In genomic region chr4:40868554-40869232, GRCm38 (mm10) we compare ENCODE assay signal across 8 mouse cellular contexts. TPM values are rescaled to one million over a fixed set of nuclear protein-coding genes. Genes with fewer than 3 reads are reported as not detected.
DNase-seq lines count a peak whose midpoint lies in the region; ATAC-seq lines count a peak whose summit lies in the region.

No protein-coding gene starts in this region.

- H3K9me3 ChIP-seq in limb, embryonic 13.5 days, result no peaks in the 10 kb centered on the region
- no peaks in the 10 kb centered on the region for H3K9me3 ChIP-seq in stomach, embryonic 16.5 days (replicated peaks; ENCODE audit: control insufficient read depth, low read length)
- no peaks in the 10 kb centered on the region for H3K9me3 ChIP-seq in midbrain, embryonic 10.5 days (replicated peaks)

- peak overlapping the region; percentile 41 for H3K4me2 ChIP-seq in limb, embryonic 13.5 days (replicated peaks)
- H3K4me2 ChIP-seq in stomach, embryonic 16.5 days (ENCODE audit: low read depth, low read length), result no peak overlapping the region

- peak; percentile 85 for ATAC-seq in limb, embryonic 13.5 days (ENCODE audit: low FRiP score, low read depth)
- ATAC-seq in stomach, embryonic 16.5 days (ENCODE audit: insufficient read depth, low FRiP score), result peak; percentile 63; the same call in 1 of the 2 replicates

- WGBS in limb, embryonic 13.5 days, result 32% methylated on average over 13 of the region's 13 CpGs
- WGBS in stomach, embryonic 16.5 days, result 51% methylated on average over 13 of the region's 13 CpGs
- WGBS in midbrain, embryonic 10.5 days, result 81% methylated on average over 13 of the region's 13 CpGs

- no peaks in the 10 kb centered on the region for H3K36me3 ChIP-seq in limb, embryonic 13.5 days
- no peaks in the 10 kb centered on the region for H3K36me3 ChIP-seq in stomach, embryonic 16.5 days (ENCODE audit: control insufficient read depth, insufficient read depth, low read length)
- H3K36me3 ChIP-seq in midbrain, embryonic 10.5 days, result no peaks in the 10 kb centered on the region

- no peak overlapping the region for H3K4me3 ChIP-seq in limb, embryonic 13.5 days
- no peak overlapping the region for H3K4me3 ChIP-seq in stomach, embryonic 16.5 days (replicated peaks; ENCODE audit: low read length)
- H3K4me3 ChIP-seq in midbrain, embryonic 10.5 days, result no peak overlapping the region

- peak overlapping the region; percentile 79 for H3K27ac ChIP-seq in limb, embryonic 13.5 days
- H3K27ac ChIP-seq in stomach, embryonic 16.5 days (ENCODE audit: low read length), result peak overlapping the region; percentile 61
- H3K27ac ChIP-seq in midbrain, embryonic 10.5 days (replicated peaks), result no peak overlapping the region

- 0 out of 2 replicates have a peak overlapping the region, but pooled peaks have one; percentile 4 for H3K9ac ChIP-seq in limb, embryonic 13.5 days
- no peak overlapping the region for H3K9ac ChIP-seq in stomach, embryonic 16.5 days (ENCODE audit: low read length)

- H3K4me1 ChIP-seq in limb, embryonic 13.5 days, result peaks cover 30% of the 10 kb centered on the region
- H3K4me1 ChIP-seq in stomach, embryonic 16.5 days (ENCODE audit: control insufficient read depth, insufficient read depth, low read length), result peaks cover 13% of the 10 kb centered on the region
- H3K4me1 ChIP-seq in midbrain, embryonic 10.5 days, result peaks cover under 1% of the 10 kb centered on the region; the same call in 1 of the 2 replicates

- no peaks in the 10 kb centered on the region for H3K27me3 ChIP-seq in limb, embryonic 13.5 days
- H3K27me3 ChIP-seq in stomach, embryonic 16.5 days (ENCODE audit: control insufficient read depth, insufficient read depth, low read length), result no peaks in the 10 kb centered on the region
- H3K27me3 ChIP-seq in midbrain, embryonic 10.5 days (ENCODE audit: low read depth, poor library complexity, severe bottlenecking), result no peaks in the 10 kb centered on the region

- DNase-seq in adrenal gland, adult (ENCODE audit: inconsistent age in 2 of 2, low spot score in 1 of 2), result peak; percentile 83 to 96
- DNase-seq in adrenal gland, postnatal 4 days (ENCODE audit: low spot score in 2 of 2), result no peak
- peak; percentile 47 for DNase-seq in 3134 (ENCODE audit: extremely low read depth, insufficient read length, low spot score)
- peak; percentile 57 to 73 for DNase-seq in cerebellum, postnatal 25 days
- DNase-seq in heart, postnatal 4 days, result peak; percentile 88
- DNase-seq in midbrain, embryonic 10.5 days (ENCODE audit: low spot score), result no peak

RNA-seq across cellular contexts. Expression of gene B4galt1, which starts 14.9 kb away (rescaled TPM):
- 10 to 100 TPM; 90.1 to 98.1 TPM for total RNA-seq in adrenal gland, postnatal 4 days (2021)
- 10 to 100 TPM; 92.2 to 93.6 TPM for total RNA-seq in heart, postnatal 4 days (2021)
- 40.5 and 41.2 TPM in 2 replicates for polyA plus RNA-seq in limb, embryonic 13.5 days (2015; fragmentation: Nextera tagmentation; extraction: Ambion mirVana)
- 50.1 and 51.2 TPM in 2 replicates for polyA plus RNA-seq in stomach, embryonic 16.5 days (2015; fragmentation: Nextera tagmentation; extraction: Ambion mirVana)
- polyA plus RNA-seq in midbrain, embryonic 10.5 days (2016; fragmentation: Nextera tagmentation; extraction: Ambion mirVana), result 18.3 and 18.4 TPM in 2 replicates

RNA-seq across cellular contexts. Expression of gene Spink4, which starts 51.2 kb away (rescaled TPM):
- total RNA-seq in adrenal gland, postnatal 4 days (2021), result 10 to 100 TPM; 14.6 to 17.7 TPM
- total RNA-seq in heart, postnatal 4 days (2021), result 1 to 10 TPM; 2.7 to 2.8 TPM
- not detected in 2 replicates for polyA plus RNA-seq in limb, embryonic 13.5 days (2015; fragmentation: Nextera tagmentation; extraction: Ambion mirVana)
- 36.1 and 40.3 TPM in 2 replicates for polyA plus RNA-seq in stomach, embryonic 16.5 days (2015; fragmentation: Nextera tagmentation; extraction: Ambion mirVana)
- not detected in 2 replicates for polyA plus RNA-seq in midbrain, embryonic 10.5 days (2016; fragmentation: Nextera tagmentation; extraction: Ambion mirVana)

Comparison
In these comparisons a context has a peak if more than half of its experiments do, and no peak if none do; other contexts are left out.
1. DNase-seq: peak in adrenal gland, adult (2 of 2), 3134 (single experiment), cerebellum, postnatal 25 days (2 of 2) and heart, postnatal 4 days (single experiment); none in adrenal gland, postnatal 4 days (0 of 2) and midbrain, embryonic 10.5 days (single experiment).
2. RNA of gene Spink4, which starts 51.2 kb away (polyA plus RNA-seq): 36.1 to 40.3 TPM in stomach, embryonic 16.5 days; not detected in midbrain, embryonic 10.5 days and not detected in limb, embryonic 13.5 days; every median in the first group is over 10 times any median in the second.